Mouse (Mus musculus): ENCODE results near the gene Pcyt1a. TPM values are rescaled to one million over a fixed set of nuclear protein-coding genes. Genes with fewer than 3 reads are reported as not detected.

The Pcyt1a gene
- polyA plus RNA-seq, 1 experiment from 2014 or later: 51.1 TPM

GRCm38 (mm10) chr16:32398206-32398605, 32.5 kb upstream of the Pcyt1a start:
- Histone ChIP-seq H3K4me3 (ENCODE audit: low read depth, low read length) (no peak overlapping the region), H3K4me2 (ENCODE audit: low read length) (no peak overlapping the region), H3K4me1 (replicated peaks; ENCODE audit: control insufficient read depth, insufficient read depth, low read length) (no peaks in the 10 kb centered on the region), H3K36me3 (ENCODE audit: control insufficient read depth, insufficient read depth, low read length) (peaks cover under 1% of the 10 kb centered on the region; the same call in 1 of the 2 replicates), H3K27me3 (replicated peaks; ENCODE audit: control insufficient read depth, insufficient read depth, low read length) (no peaks in the 10 kb centered on the region), H3K9me3 (ENCODE audit: control insufficient read depth, low read length) (no peaks in the 10 kb centered on the region), H3K9ac (ENCODE audit: low read length) (no peak overlapping the region), H3K27ac (ENCODE audit: low read depth) (no peak overlapping the region)
- ATAC-seq (replicated peaks; ENCODE audit: low FRiP score, low TSS enrichment, low read depth) (no peak), DNase-seq (ENCODE audit: low spot score) (no peak)
- WGBS: 73% methylated on average over 3 of the region's 3 CpGs

DNA sequence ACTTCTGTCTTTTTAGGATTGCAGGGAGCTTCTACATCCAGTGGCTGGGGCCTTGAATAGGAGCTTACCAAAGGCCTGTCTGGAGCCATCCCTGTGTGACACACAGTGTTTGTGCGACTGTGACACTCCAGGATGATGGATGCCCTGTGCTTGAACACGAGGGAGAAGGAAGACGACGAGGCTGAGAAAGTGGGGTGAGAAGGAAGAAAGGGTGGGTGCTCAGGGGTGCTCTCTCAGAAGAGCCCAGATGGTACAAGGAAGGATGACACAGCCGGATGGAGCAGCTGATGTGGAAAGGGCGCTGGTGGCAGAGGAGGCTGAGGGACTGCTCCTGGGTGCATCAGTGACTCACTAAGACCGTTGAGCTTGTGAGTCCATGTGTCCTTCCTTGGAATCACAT, 30.5 kb upstream of the Pcyt1a start, which contains the start of gene Tm4sf19:
TSS of gene Tm4sf19 (plus strand) at position 240 of the 400 bp plus-strand sequence.
- H3K4me3 ChIP-seq (ENCODE audit: low read depth, low read length): no peak within 1 kb of the TSS
- H3K36me3 ChIP-seq (ENCODE audit: control insufficient read depth, insufficient read depth, low read length): no peaks in the 10 kb centered on the region
- H3K4me2 ChIP-seq (ENCODE audit: low read length): no peak within 1 kb of the TSS
- DNase-seq (ENCODE audit: low spot score) (no peak), ATAC-seq (replicated peaks; ENCODE audit: low FRiP score, low TSS enrichment, low read depth) (no peak)
- no peaks in the 10 kb centered on the region for H3K4me1 ChIP-seq (replicated peaks; ENCODE audit: control insufficient read depth, insufficient read depth, low read length)
- H3K9ac ChIP-seq (ENCODE audit: low read length): no peak within 1 kb of the TSS
- H3K27ac ChIP-seq (ENCODE audit: low read depth): no peak within 1 kb of the TSS
- no peaks in the 10 kb centered on the region for H3K9me3 ChIP-seq (ENCODE audit: control insufficient read depth, low read length)
- WGBS: 78% methylated on average over 7 of the region's 7 CpGs
- no peaks in the 10 kb centered on the region for H3K27me3 ChIP-seq (replicated peaks; ENCODE audit: control insufficient read depth, insufficient read depth, low read length)

DNA sequence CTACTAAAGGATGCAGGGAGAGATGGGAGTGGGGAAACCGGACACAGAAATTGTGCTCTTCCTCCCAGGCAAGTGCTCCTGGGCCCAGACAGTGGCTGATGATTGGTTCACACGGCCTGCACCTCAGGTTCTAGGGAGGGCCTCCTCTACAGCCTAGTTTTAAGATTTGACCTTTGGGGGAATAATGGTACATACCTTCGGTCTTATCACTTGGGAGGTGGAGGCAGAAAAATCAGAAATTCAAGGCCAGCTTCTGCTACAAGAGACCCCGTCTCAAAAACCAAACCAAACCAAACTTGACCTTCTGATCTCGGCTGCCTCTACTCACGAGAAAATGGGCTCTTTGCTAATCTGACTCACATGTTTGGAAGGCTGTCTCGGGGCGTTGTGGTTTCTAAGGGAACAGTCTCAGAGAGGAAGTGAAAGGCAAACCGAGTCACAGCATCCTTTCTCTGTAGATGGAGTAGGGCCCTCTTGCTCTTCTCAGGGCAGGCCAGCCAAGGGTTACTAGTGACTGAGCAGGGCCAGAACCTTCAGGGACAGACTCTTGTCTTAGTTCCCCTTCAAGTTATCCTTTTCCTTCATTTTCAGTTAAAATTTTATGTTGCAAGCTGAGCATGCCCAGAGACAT, 29.3 kb upstream of the Pcyt1a start:
- WGBS: 80% methylated on average over 9 of the region's 9 CpGs
- Histone ChIP-seq H3K9me3 (ENCODE audit: control insufficient read depth, low read length) (no peaks in the 10 kb centered on the region), H3K4me3 (ENCODE audit: low read depth, low read length) (no peak overlapping the region), H3K4me1 (replicated peaks; ENCODE audit: control insufficient read depth, insufficient read depth, low read length) (no peaks in the 10 kb centered on the region), H3K27me3 (replicated peaks; ENCODE audit: control insufficient read depth, insufficient read depth, low read length) (no peaks in the 10 kb centered on the region), H3K27ac (ENCODE audit: low read depth) (no peak overlapping the region), H3K9ac (ENCODE audit: low read length) (no peak overlapping the region), H3K36me3 (ENCODE audit: control insufficient read depth, insufficient read depth, low read length) (no peaks in the 10 kb centered on the region), H3K4me2 (ENCODE audit: low read length) (no peak overlapping the region)
- ATAC-seq (replicated peaks; ENCODE audit: low FRiP score, low TSS enrichment, low read depth): no peak
- no peak for DNase-seq (ENCODE audit: low spot score)

DNA sequence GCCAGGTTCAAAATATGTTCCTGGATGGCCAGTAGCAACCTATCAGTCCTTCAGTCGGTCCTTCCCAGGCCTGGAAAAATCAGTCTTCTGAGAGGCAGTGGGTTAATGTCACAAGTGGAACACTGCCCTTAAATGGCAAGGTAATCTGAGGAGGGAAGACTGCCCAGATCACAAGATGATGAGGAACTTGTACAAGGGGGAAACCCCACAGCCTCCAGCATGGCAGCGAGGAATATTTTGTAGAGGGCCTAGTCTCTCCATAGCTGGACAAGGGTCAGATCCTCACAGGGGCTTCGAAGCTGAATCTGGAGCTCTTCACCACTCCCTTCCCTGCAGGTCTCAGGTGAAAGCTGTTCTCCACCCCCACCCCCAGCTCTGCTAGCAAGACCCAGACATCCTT, 27.9 kb upstream of the Pcyt1a start:
- ATAC-seq (replicated peaks; ENCODE audit: low FRiP score, low TSS enrichment, low read depth) (no peak), DNase-seq (ENCODE audit: low spot score) (no peak)
- H3K4me2 ChIP-seq (ENCODE audit: low read length): no peak overlapping the region
- H3K9ac ChIP-seq (ENCODE audit: low read length): no peak overlapping the region
- H3K36me3 ChIP-seq (ENCODE audit: control insufficient read depth, insufficient read depth, low read length): no peaks in the 10 kb centered on the region
- 85% methylated on average over 3 of the region's 3 CpGs for WGBS
- H3K27ac ChIP-seq (ENCODE audit: low read depth): no peak overlapping the region
- H3K4me1 ChIP-seq (replicated peaks; ENCODE audit: control insufficient read depth, insufficient read depth, low read length): no peaks in the 10 kb centered on the region
- no peaks in the 10 kb centered on the region for H3K9me3 ChIP-seq (ENCODE audit: control insufficient read depth, low read length)
- H3K4me3 ChIP-seq (ENCODE audit: low read depth, low read length): no peak overlapping the region
- no peaks in the 10 kb centered on the region for H3K27me3 ChIP-seq (replicated peaks; ENCODE audit: control insufficient read depth, insufficient read depth, low read length)

- Histone ChIP-seq H3K4me1 (replicated peaks; ENCODE audit: control insufficient read depth, insufficient read depth, low read length) (no peaks in the 10 kb centered on the region), H3K27me3 (replicated peaks; ENCODE audit: control insufficient read depth, insufficient read depth, low read length) (no peaks in the 10 kb centered on the region), H3K9ac (ENCODE audit: low read length) (no peak overlapping the region), H3K9me3 (ENCODE audit: control insufficient read depth, low read length) (no peaks in the 10 kb centered on the region), H3K36me3 (ENCODE audit: control insufficient read depth, insufficient read depth, low read length) (no peaks in the 10 kb centered on the region), H3K27ac (ENCODE audit: low read depth) (no peak overlapping the region), H3K4me3 (ENCODE audit: low read depth, low read length) (no peak overlapping the region), H3K4me2 (ENCODE audit: low read length) (no peak overlapping the region)
- WGBS: 91% methylated on average over 9 of the region's 9 CpGs
- ATAC-seq (replicated peaks; ENCODE audit: low FRiP score, low TSS enrichment, low read depth) (no peak), DNase-seq (ENCODE audit: low spot score) (no peak)
Measured at GRCm38 (mm10) chr16:32405716-32406115, 25.0 kb upstream of the Pcyt1a start.

DNA sequence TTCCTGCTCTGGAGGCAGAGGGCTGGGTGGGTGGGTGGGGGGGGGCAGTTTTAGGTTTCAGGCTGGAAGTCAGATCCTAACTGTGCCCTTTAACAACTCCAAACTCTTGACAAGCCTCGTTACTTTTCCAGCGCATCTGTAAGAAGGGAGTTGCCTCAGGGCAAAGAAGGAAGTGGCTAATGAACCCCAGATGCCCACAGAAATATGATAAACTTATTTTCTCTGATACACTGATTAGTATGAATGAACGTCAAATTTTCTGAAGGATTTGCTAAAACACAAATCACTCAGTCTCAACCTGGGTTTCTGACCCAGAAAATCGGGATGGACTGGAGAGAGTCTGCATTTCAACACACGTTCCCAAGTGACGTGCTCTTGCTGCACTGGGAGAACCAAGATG, 24.1 kb upstream of the Pcyt1a start:
- ATAC-seq (replicated peaks; ENCODE audit: low FRiP score, low TSS enrichment, low read depth): no peak
- H3K27ac ChIP-seq (ENCODE audit: low read depth): no peak overlapping the region
- H3K4me3 ChIP-seq (ENCODE audit: low read depth, low read length): no peak overlapping the region
- no peak overlapping the region for H3K4me2 ChIP-seq (ENCODE audit: low read length)
- 75% methylated on average over 6 of the region's 6 CpGs for WGBS
- DNase-seq (ENCODE audit: low spot score): no peak
- H3K4me1 ChIP-seq (replicated peaks; ENCODE audit: control insufficient read depth, insufficient read depth, low read length): no peaks in the 10 kb centered on the region
- no peaks in the 10 kb centered on the region for H3K27me3 ChIP-seq (replicated peaks; ENCODE audit: control insufficient read depth, insufficient read depth, low read length)
- no peaks in the 10 kb centered on the region for H3K9me3 ChIP-seq (ENCODE audit: control insufficient read depth, low read length)
- H3K36me3 ChIP-seq (ENCODE audit: control insufficient read depth, insufficient read depth, low read length): no peaks in the 10 kb centered on the region
- H3K9ac ChIP-seq (ENCODE audit: low read length): no peak overlapping the region

DNA sequence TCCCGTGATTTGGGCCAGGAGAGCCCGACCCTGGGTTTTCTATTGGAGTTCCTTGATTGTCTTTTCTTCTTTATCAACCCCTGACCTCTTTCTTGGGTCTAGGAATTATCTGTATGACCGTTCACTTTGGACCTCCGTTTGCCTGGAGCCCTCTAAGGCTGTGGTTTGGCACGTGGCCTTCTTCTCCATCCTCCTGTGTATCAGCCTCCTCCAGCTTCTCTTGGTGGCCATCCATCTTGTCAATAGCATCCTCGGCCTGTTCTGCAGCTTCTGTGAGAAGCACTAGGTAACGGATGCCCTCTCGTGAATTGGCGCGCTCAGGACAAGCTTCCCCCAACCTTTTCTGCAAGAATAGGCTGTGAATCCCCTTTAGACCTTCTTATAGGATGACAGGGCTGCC, 23.0 kb upstream of the Pcyt1a start:
- Histone ChIP-seq H3K4me3 (ENCODE audit: low read depth, low read length) (no peak overlapping the region), H3K4me2 (ENCODE audit: low read length) (no peak overlapping the region), H3K9ac (ENCODE audit: low read length) (no peak overlapping the region), H3K27me3 (replicated peaks; ENCODE audit: control insufficient read depth, insufficient read depth, low read length) (no peaks in the 10 kb centered on the region), H3K27ac (ENCODE audit: low read depth) (no peak overlapping the region), H3K36me3 (ENCODE audit: control insufficient read depth, insufficient read depth, low read length) (no peaks in the 10 kb centered on the region), H3K4me1 (replicated peaks; ENCODE audit: control insufficient read depth, insufficient read depth, low read length) (no peaks in the 10 kb centered on the region), H3K9me3 (ENCODE audit: control insufficient read depth, low read length) (no peaks in the 10 kb centered on the region)
- no peak for DNase-seq (ENCODE audit: low spot score)
- no peak for ATAC-seq (replicated peaks; ENCODE audit: low FRiP score, low TSS enrichment, low read depth)
- 75% methylated on average over 10 of the region's 10 CpGs for WGBS

- H3K27ac ChIP-seq (ENCODE audit: low read depth): no peak overlapping the region; the same call in 1 of the 2 replicates
- H3K4me2 ChIP-seq (ENCODE audit: low read length): no peak overlapping the region
- H3K27me3 ChIP-seq (replicated peaks; ENCODE audit: control insufficient read depth, insufficient read depth, low read length): no peaks in the 10 kb centered on the region
- no peak overlapping the region for H3K9ac ChIP-seq (ENCODE audit: low read length)
- no peaks in the 10 kb centered on the region; the same call in 1 of the 2 replicates for H3K9me3 ChIP-seq (ENCODE audit: control insufficient read depth, low read length)
- WGBS: 44% methylated on average over 1 of the region's 1 CpGs
- DNase-seq (ENCODE audit: low spot score) (no peak), ATAC-seq (replicated peaks; ENCODE audit: low FRiP score, low TSS enrichment, low read depth) (0 out of 2 replicates have a peak, but pooled peaks have one; percentile 44)
- no peak overlapping the region for H3K4me3 ChIP-seq (ENCODE audit: low read depth, low read length)
- no peaks in the 10 kb centered on the region for H3K36me3 ChIP-seq (ENCODE audit: control insufficient read depth, insufficient read depth, low read length)
- peaks cover 12% of the 10 kb centered on the region; the same call in 1 of the 2 replicates for H3K4me1 ChIP-seq (replicated peaks; ENCODE audit: control insufficient read depth, insufficient read depth, low read length)
Measured at GRCm38 (mm10) chr16:32417457-32417856, 13.3 kb upstream of the Pcyt1a start.

Data from intestine, embryonic 14.5 days (tissue).